In the genomic region with DNA sequence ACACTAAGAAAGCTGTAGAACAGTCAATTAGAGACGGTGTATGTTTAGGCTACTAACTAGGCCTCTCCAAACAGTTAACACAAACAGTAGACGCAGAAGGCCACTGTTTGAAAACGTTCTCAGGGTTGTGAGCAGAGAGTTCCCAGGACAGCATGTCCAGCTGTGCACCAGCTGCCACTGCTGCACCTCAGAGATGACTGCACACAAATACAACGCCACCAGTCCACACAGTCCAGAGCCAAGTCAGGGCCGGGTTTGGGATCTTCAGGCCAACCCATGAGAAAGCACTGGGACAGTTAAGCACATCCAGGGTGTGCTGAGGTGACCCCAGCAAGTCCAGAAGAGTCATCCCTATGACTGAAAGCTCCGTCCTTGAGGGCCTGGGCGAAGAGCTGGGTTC, we compare ENCODE assay signal across 8 mouse cellular contexts.
DNase-seq lines count a peak whose midpoint lies in the region; ATAC-seq and TF ChIP-seq lines count a peak whose summit lies in the region.

No protein-coding gene starts in this region.

- H3K9me3 ChIP-seq in liver, embryonic 13.5 days (replicated peaks), result no peaks in the 10 kb centered on the region
- no peaks in the 10 kb centered on the region for H3K9me3 ChIP-seq in heart, embryonic 11.5 days (replicated peaks; ENCODE audit: control insufficient read depth, low read length)
- no peaks in the 10 kb centered on the region for H3K9me3 ChIP-seq in intestine, postnatal 0 days (ENCODE audit: control insufficient read depth)
- no peaks in the 10 kb centered on the region for H3K9me3 ChIP-seq in stomach, embryonic 15.5 days

- H3K4me2 ChIP-seq in liver, embryonic 13.5 days, result no peak overlapping the region
- no peak overlapping the region for H3K4me2 ChIP-seq in heart, embryonic 11.5 days
- H3K4me2 ChIP-seq in intestine, postnatal 0 days (replicated peaks; ENCODE audit: low read depth), result no peak overlapping the region
- peak overlapping the region; percentile 6; the same call in 1 of the 2 replicates for H3K4me2 ChIP-seq in stomach, embryonic 15.5 days

- no peaks in the 10 kb centered on the region for H3K27me3 ChIP-seq in liver, embryonic 13.5 days
- H3K27me3 ChIP-seq in heart, embryonic 11.5 days (ENCODE audit: control insufficient read depth, insufficient read depth, low read length), result no peaks in the 10 kb centered on the region
- no peaks in the 10 kb centered on the region for H3K27me3 ChIP-seq in intestine, postnatal 0 days (replicated peaks; ENCODE audit: control insufficient read depth, insufficient read depth, low read length)
- no peaks in the 10 kb centered on the region for H3K27me3 ChIP-seq in stomach, embryonic 15.5 days (replicated peaks)

- peaks cover 55% of the 10 kb centered on the region for H3K4me1 ChIP-seq in liver, embryonic 13.5 days (replicated peaks)
- H3K4me1 ChIP-seq in heart, embryonic 11.5 days (ENCODE audit: control insufficient read depth, insufficient read depth, low read length), result peaks cover 65% of the 10 kb centered on the region
- peaks cover 8% of the 10 kb centered on the region; the same call in 1 of the 2 replicates for H3K4me1 ChIP-seq in intestine, postnatal 0 days (replicated peaks; ENCODE audit: control insufficient read depth, insufficient read depth, low read length)
- peaks cover 36% of the 10 kb centered on the region for H3K4me1 ChIP-seq in stomach, embryonic 15.5 days

- no peak for DNase-seq in liver, embryonic 13.5 days
- no peak for DNase-seq in liver
- DNase-seq in cerebellum, postnatal 10 days, result no peak
- no peak for DNase-seq in layer of hippocampus, postnatal 25 days (ENCODE audit: extremely low spot score in 1 of 2, low spot score in 1 of 2)

- H3K27ac ChIP-seq in liver, embryonic 13.5 days, result peak overlapping the region; percentile 20
- H3K27ac ChIP-seq in heart, embryonic 11.5 days (ENCODE audit: low read depth, low read length), result peak overlapping the region; percentile 82
- peak overlapping the region; percentile 57; the same call in 1 of the 2 replicates for H3K27ac ChIP-seq in intestine, postnatal 0 days (ENCODE audit: low read depth, low read length)
- peak overlapping the region; percentile 87 for H3K27ac ChIP-seq in stomach, embryonic 15.5 days

- no peak overlapping the region for H3K4me3 ChIP-seq in liver, embryonic 13.5 days (replicated peaks)
- H3K4me3 ChIP-seq in heart, embryonic 11.5 days (ENCODE audit: low read depth, low read length), result no peak overlapping the region
- H3K4me3 ChIP-seq in intestine, postnatal 0 days (ENCODE audit: low read depth, low read length), result no peak overlapping the region
- no peak overlapping the region for H3K4me3 ChIP-seq in stomach, embryonic 15.5 days (replicated peaks)

- peaks cover 4% of the 10 kb centered on the region for H3K36me3 ChIP-seq in liver, embryonic 13.5 days
- no peaks in the 10 kb centered on the region for H3K36me3 ChIP-seq in heart, embryonic 11.5 days (ENCODE audit: control insufficient read depth, insufficient read depth, low read length)
- H3K36me3 ChIP-seq in intestine, postnatal 0 days (ENCODE audit: control insufficient read depth, insufficient read depth), result no peaks in the 10 kb centered on the region; the same call in 1 of the 2 replicates
- 0 out of 2 replicates have a peak, but pooled peaks cover 7% of the 10 kb centered on the region for H3K36me3 ChIP-seq in stomach, embryonic 15.5 days

- ATAC-seq in liver, embryonic 13.5 days (ENCODE audit: low read depth), result 0 out of 2 replicates have a peak, but pooled peaks have one; percentile 39
- no peak for ATAC-seq in heart, embryonic 11.5 days (replicated peaks; ENCODE audit: insufficient number of reproducible peaks, low FRiP score, low TSS enrichment)
- ATAC-seq in intestine, postnatal 0 days, result 0 out of 2 replicates have a peak, but pooled peaks have one; percentile 35
- peak; percentile 65 for ATAC-seq in stomach, embryonic 15.5 days (ENCODE audit: insufficient read depth, low FRiP score, low read depth)
- ATAC-seq in megakaryocyte, adult 5-6 weeks (ENCODE audit: poor library complexity, severe bottlenecking), result no peak

- 67% methylated on average over 7 of the region's 7 CpGs for WGBS in liver, embryonic 13.5 days (ENCODE audit: insufficient replicate concordance)
- WGBS in heart, embryonic 11.5 days (ENCODE audit: insufficient replicate concordance), result 65% methylated on average over 7 of the region's 7 CpGs
- 53% methylated on average over 7 of the region's 7 CpGs for WGBS in intestine, postnatal 0 days
- WGBS in stomach, embryonic 15.5 days, result 34% methylated on average over 7 of the region's 7 CpGs

- no peak for TF ChIP-seq CTCF in intestine, postnatal 0 days (IDR thresholded peaks at IDR 0.05; ENCODE audit: low read depth)

- H3K9ac ChIP-seq in liver, embryonic 13.5 days, result no peak overlapping the region
- H3K9ac ChIP-seq in heart, embryonic 11.5 days (ENCODE audit: low read depth, low read length), result no peak overlapping the region
- H3K9ac ChIP-seq in intestine, postnatal 0 days (ENCODE audit: low read depth, low read length), result no peak overlapping the region
- no peak overlapping the region for H3K9ac ChIP-seq in stomach, embryonic 15.5 days

Comparison
In these comparisons a context has a peak if more than half of its experiments do, and no peak if none do; other contexts are left out.
1. ATAC-seq: peak in liver, embryonic 13.5 days (single experiment), intestine, postnatal 0 days (single experiment) and stomach, embryonic 15.5 days (single experiment); none in heart, embryonic 11.5 days (single experiment) and megakaryocyte, adult 5-6 weeks (single experiment).
2. H3K27ac ChIP-seq: peak in every context shown above with its lines; median percentile 87 in stomach, embryonic 15.5 days; 82 in heart, embryonic 11.5 days; 57 in intestine, postnatal 0 days; 20 in liver, embryonic 13.5 days.